Mouse (Mus musculus) spleen, adult 2 months (tissue): ENCODE results near the gene Ulk4. TPM values are rescaled to one million over a fixed set of nuclear protein-coding genes. Genes with fewer than 3 reads are reported as not detected.

ENCODE experiments used
- DNase-seq, 2 experiments: peaks; one replicate each; pipeline versions ENCODE4 v3.0.0 to v3.0.0-alpha.2; 2012 to 2021; ENCODE audit warnings: low spot score in 2 of 2, low read depth in 1 of 2
- H3K27ac ChIP-seq: fragments of 200-500 bp; 2 replicates; pipeline ENCODE4 v1.5.1; 2012; ENCODE audit warnings: low read length, inconsistent platforms; ENCODE audit not compliant: insufficient read depth
- H3K27me3 ChIP-seq: fragments of 200-500 bp; 2 replicates; pipeline ENCODE4 v1.6.1; 2012; ENCODE audit warnings: mild to moderate bottlenecking, moderate library complexity, low read length, inconsistent platforms; ENCODE audit not compliant: control insufficient read depth, insufficient read depth
- H3K36me3 ChIP-seq: fragments of 200-500 bp; 2 replicates; pipeline ENCODE4 v1.6.1; 2012; ENCODE audit warnings: mild to moderate bottlenecking, low read length, inconsistent platforms; ENCODE audit not compliant: control insufficient read depth, insufficient read depth
- H3K4me1 ChIP-seq: fragments of 200-500 bp; 2 replicates; pipeline ENCODE4 v1.6.1; 2011; ENCODE audit warnings: inconsistent platforms; ENCODE audit not compliant: control insufficient read depth, insufficient read depth, insufficient read length
- H3K4me3 ChIP-seq: fragments of 200-500 bp; 2 replicates; pipeline ENCODE4 v1.5.1; 2011; ENCODE audit warnings: mild to moderate bottlenecking, inconsistent platforms; ENCODE audit not compliant: insufficient read depth, insufficient read length; ENCODE audit errors: extremely low read depth
- CTCF ChIP-seq: fragments of 200-500 bp; IDR thresholded peaks from 2 replicates; pipeline ENCODE4 v1.5.1; 2011; ENCODE audit warnings: mild to moderate bottlenecking, inconsistent platforms; ENCODE audit not compliant: insufficient read depth, insufficient read length, insufficient replicate concordance; ENCODE audit errors: extremely low read depth
- POLR2A ChIP-seq: fragments of 200-500 bp; IDR thresholded peaks from 2 replicates; pipeline ENCODE4 v1.6.1; 2011; ENCODE audit warnings: low read depth, low read length, inconsistent platforms
- WGBS: fragments of 180-500 bp; shearing (Covaris S2); methylation state at CpG from one replicate; pipeline ENCODE4 v1.1.7; 2018; 5-methylcytosine and 5-hydroxymethylcytosine counted together
- polyA plus RNA-seq: library from polyadenylated mRNA; depleted of rRNA; stranded (reverse); fragments of >200 nt; gene quantifications from 2 replicates; pipeline ENCODE4 v1.2.3, GENCODE M21; 2012

Ulk4 gene
- polyA plus RNA-seq, 1 experiment = 0.39 TPM

DNA sequence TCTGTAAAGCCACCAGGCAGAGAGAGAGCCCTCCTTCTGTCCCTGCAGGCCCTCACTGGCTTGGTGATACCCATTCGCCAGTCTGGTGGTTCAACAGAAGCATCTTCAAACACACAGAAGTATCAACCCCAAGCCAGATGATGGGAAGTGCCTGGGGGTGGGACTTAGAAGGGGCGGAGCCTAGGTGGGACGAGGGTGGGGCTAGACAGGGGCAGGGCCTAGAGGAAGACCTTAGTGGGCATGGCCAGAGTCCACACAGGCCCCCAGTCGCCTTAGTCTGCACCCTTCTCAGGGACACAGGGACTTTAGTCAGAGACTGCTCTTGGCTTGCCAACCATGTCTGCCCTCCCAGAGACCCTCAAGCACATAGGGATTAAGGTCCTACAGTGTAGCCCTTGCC is 265.5 kb downstream of the Ulk4 start:
- Histone ChIP-seq H3K27me3 (no peaks in the 10 kb centered on the region), H3K4me3 (no peak overlapping the region), H3K27ac (no peak overlapping the region), H3K36me3 (no peaks in the 10 kb centered on the region), H3K4me1 (no peaks in the 10 kb centered on the region; the same call in 1 of the 2 replicates)
- 75% methylated on average over 4 of the region's 4 CpGs for WGBS
- TF ChIP-seq POLR2A = no peak
- no peak for TF ChIP-seq CTCF
- no peak for DNase-seq

GRCm38 (mm10) chr9:121010544-121010943 is 266.5 kb downstream of the Ulk4 start:
- H3K4me3 ChIP-seq = no peak overlapping the region
- H3K27me3 ChIP-seq = no peaks in the 10 kb centered on the region
- H3K27ac ChIP-seq = no peak overlapping the region
- TF ChIP-seq POLR2A (no peak), CTCF (no peak)
- DNase-seq = no peak
- 74% methylated on average over 3 of the region's 3 CpGs for WGBS
- no peaks in the 10 kb centered on the region; the same call in 1 of the 2 replicates for H3K4me1 ChIP-seq
- H3K36me3 ChIP-seq = no peaks in the 10 kb centered on the region

DNA sequence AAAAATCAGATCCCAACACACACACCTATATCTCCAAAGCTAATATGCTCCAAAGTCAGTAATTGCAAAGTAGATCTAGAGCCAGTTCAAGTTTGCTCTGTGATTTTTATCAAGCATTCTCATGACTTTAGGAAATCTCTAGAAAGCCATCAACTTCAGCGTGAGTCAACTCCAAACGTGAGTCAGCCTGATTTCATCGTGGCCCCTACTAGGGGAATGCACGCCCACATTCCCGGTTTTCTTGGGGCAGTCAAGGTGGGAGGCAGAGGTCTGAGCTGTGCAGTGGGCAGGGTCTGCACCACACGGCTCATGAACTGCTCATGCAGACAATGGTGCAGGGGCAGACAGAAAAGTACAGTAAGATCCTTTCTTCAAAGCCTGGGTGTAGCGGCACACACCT is 271.0 kb downstream of the Ulk4 start:
- Histone ChIP-seq H3K4me1 (no peaks in the 10 kb centered on the region; the same call in 1 of the 2 replicates), H3K36me3 (no peaks in the 10 kb centered on the region), H3K4me3 (no peak overlapping the region), H3K27ac (no peak overlapping the region), H3K27me3 (no peaks in the 10 kb centered on the region)
- TF ChIP-seq CTCF (no peak), POLR2A (no peak)
- WGBS = 85% methylated on average over 7 of the region's 7 CpGs
- DNase-seq = no peak

DNA sequence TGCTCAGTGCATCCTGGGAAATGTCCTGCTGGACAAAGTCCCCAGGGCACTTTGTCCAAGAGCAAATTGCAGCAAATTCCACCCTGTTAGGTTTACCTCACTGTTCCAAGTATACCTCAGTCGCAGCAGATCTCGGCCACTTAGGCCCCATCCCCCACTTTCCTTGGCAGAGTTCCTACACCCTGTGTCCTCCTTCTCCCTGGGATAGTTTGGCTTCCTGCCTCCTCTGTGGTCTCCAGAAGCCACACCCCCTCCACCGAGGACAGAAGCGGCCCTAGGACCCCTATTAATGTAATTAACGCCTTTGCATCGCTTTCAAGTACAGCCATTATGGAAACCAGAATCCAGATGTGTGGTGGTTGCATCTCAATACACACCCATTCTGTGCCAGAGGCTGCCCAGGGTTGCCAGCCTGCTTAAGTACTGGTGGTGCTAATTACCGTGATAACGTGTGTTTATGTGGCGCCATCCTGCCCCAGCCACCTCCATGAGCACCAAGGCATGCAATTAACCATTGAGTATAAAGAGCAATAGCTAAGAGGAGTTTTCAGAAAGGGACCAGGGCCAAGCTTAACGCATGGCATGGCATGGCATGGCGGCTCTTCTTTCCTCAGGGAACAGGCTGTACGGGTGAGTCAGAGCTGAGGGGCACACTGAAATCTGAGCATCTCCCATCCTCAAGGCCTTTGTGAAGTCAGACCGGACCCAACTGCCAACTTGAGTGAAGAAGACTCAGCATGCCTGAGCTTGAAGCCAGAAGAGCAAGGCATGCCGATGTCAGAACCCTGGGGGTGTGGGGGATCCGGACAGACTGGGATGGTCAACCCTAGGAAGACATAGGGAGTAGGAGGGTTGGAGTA is 275.1 kb downstream of the Ulk4 start:
- DNase-seq = no peak
- Histone ChIP-seq H3K27ac (no peak overlapping the region), H3K27me3 (no peaks in the 10 kb centered on the region), H3K4me3 (no peak overlapping the region), H3K4me1 (no peaks in the 10 kb centered on the region), H3K36me3 (no peaks in the 10 kb centered on the region)
- TF ChIP-seq POLR2A (no peak), CTCF (no peak)
- WGBS = 81% methylated on average over 15 of the region's 15 CpGs

DNA sequence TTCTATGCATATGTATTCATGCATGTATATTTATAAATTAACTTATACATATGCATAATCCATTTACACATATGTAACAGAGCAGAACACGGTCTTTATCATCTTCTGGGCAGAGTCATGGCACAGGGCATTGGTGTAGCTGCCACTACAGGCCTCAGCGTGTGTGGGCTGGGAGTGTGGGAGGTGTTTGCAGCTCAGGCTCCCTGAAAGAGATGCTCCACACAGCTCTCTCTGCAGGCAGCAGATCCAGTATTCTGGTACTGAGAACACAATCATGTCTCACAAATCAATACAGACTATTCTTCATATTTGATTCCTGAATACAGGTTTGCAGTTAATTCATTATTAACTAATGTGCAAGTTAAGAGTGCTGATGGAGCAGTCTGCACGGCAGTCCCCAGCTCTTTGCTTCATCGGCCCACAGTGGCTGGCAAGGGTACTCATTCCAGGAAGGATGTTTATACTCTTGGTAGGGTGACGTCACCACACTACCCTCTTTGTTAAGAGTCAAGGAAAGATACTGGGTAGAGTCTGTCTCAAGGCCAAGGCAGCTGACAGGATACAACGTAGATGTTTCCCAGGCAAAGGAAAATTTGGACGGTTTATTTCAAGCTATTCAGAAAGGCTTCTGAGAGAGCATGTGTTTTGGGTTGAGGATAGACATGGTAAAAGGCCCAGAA is 276.2 kb downstream of the Ulk4 start:
- Histone ChIP-seq H3K4me3 (no peak overlapping the region), H3K27me3 (no peaks in the 10 kb centered on the region), H3K27ac (no peak overlapping the region), H3K36me3 (no peaks in the 10 kb centered on the region), H3K4me1 (no peaks in the 10 kb centered on the region)
- no peak for TF ChIP-seq CTCF
- no peak for TF ChIP-seq POLR2A
- no peak for DNase-seq
- WGBS = 80% methylated on average over 7 of the region's 7 CpGs

DNA sequence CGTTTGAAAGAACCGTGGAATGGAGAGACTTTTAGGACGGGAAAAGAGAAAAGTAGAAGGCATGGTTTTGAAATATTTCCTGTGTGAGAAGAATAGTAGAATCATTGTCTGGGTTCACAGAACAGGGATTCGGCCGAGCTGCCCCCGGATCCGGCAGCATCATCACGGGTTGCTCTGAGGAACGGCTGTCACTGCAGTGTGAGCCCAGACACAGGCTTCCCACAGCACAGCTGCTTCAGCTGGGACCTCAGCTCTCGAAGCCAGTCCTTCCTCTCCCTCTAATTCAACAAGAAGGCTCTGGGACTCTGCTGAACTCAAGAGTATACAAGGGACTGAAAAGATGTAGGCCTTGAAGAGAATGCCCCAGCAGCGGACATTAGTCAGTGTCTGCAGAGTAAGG is 278.3 kb downstream of the Ulk4 start:
- Histone ChIP-seq H3K36me3 (no peaks in the 10 kb centered on the region), H3K27ac (no peak overlapping the region), H3K27me3 (no peaks in the 10 kb centered on the region), H3K4me3 (no peak overlapping the region), H3K4me1 (no peaks in the 10 kb centered on the region)
- TF ChIP-seq POLR2A (no peak), CTCF (no peak)
- WGBS = 77% methylated on average over 11 of the region's 11 CpGs
- no peak for DNase-seq
